Mouse (Mus musculus) retina, postnatal 1 day (tissue): Measurements from ENCODE around the gene Vars.
"Not testable (repeated sequence)": the region's sequence is repeated elsewhere in the genome, so short reads cannot be mapped to it uniquely, and the experiment has no call there.

Experiments used
- DNase-seq: peaks from one replicate; pipeline ENCODE4 v3.0.0-alpha.2; 2012

Gene Vars

GRCm38 (mm10) chr17:35026206-35026605 is 25.4 kb downstream of the Vars start:
- DNase-seq: no peak

GRCm38 (mm10) chr17:35027277-35028068 is 26.7 kb downstream of the Vars start, which contains the start of gene Sapcd1:
Sapcd1 (minus strand) TSS chr17:35028016.
- peak; percentile 97 for DNase-seq

- no peak for DNase-seq
Observed at GRCm38 (mm10) chr17:35028315-35028714, 27.5 kb downstream of the Vars start.

GRCm38 (mm10) chr17:35029691-35030532 is 29.1 kb downstream of the Vars start:
- DNase-seq: peak; percentile 75

- DNase-seq: no peak
Observed at GRCm38 (mm10) chr17:35031272-35031671, 30.5 kb downstream of the Vars start.

GRCm38 (mm10) chr17:35031880-35032279 is 31.1 kb downstream of the Vars start:
- DNase-seq: no peak

GRCm38 (mm10) chr17:35032323-35032870 is 31.6 kb downstream of the Vars start:
- peak; percentile 52 for DNase-seq

- DNase-seq: not testable (repeated sequence)
Observed at GRCm38 (mm10) chr17:35033703-35034102, 32.9 kb downstream of the Vars start.

GRCm38 (mm10) chr17:35034896-35035295 is 34.1 kb downstream of the Vars start:
- DNase-seq: no peak

- DNase-seq: no peak
Observed at GRCm38 (mm10) chr17:35039121-35039873, 38.5 kb downstream of the Vars start.

- DNase-seq: no peak
Observed at GRCm38 (mm10) chr17:35043794-35044193, 43.0 kb downstream of the Vars start.

- DNase-seq: no peak
Observed at GRCm38 (mm10) chr17:35044904-35045806, 44.4 kb downstream of the Vars start.

- DNase-seq: no peak
Observed at GRCm38 (mm10) chr17:35045807-35046680, 45.3 kb downstream of the Vars start.

- DNase-seq: peak; percentile 100
Observed at GRCm38 (mm10) chr17:35046681-35047455, 46.1 kb downstream of the Vars start, which contains the start of gene Msh5. Msh5 (minus strand) TSS chr17:35046745.

GRCm38 (mm10) chr17:35047688-35048087 is 46.9 kb downstream of the Vars start:
- no peak for DNase-seq

GRCm38 (mm10) chr17:35048149-35048931 is 47.6 kb downstream of the Vars start:
- no peak for DNase-seq

GRCm38 (mm10) chr17:35048932-35049440 is 48.2 kb downstream of the Vars start:
- DNase-seq: no peak

GRCm38 (mm10) chr17:35049561-35050016 is 48.8 kb downstream of the Vars start, which contains the start of gene Clic1:
Clic1 (plus strand) TSS chr17:35049966.
- peak; percentile 93 for DNase-seq
